Mouse (Mus musculus) forelimb bud, embryonic 11.5 days (tissue): ENCODE data around the gene Prkra.

Experiments used
- DNase-seq: peaks from one replicate; pipeline ENCODE4 v3.0.0-alpha.2; 2012; ENCODE audit warnings: low read depth, low spot score

The Prkra gene

GRCm38 (mm10) chr2:76585090-76585489 lies 62.7 kb downstream of the Prkra start:
- DNase-seq: no peak
